Mouse (Mus musculus) myocyte (in vitro differentiated cells): ENCODE results near the gene Tiprl. TPM values are rescaled to one million over a fixed set of nuclear protein-coding genes. Genes with fewer than 3 reads are reported as not detected.
A peak's percentile ranks its signal among the peaks of the same experiment; 100 is the strongest.

Experiments used
- H3K27me3 ChIP-seq: one replicate; pipeline ENCODE4 v1.6.1; 2011; ENCODE audit not compliant: control insufficient read depth, insufficient read depth, insufficient read length
- H3K36me3 ChIP-seq: one replicate; pipeline ENCODE4 v1.6.1; 2011; ENCODE audit not compliant: control insufficient read depth, insufficient read depth
- H3K4me2 ChIP-seq: one replicate; pipeline ENCODE4 v1.6.1; 2011; ENCODE audit warnings: low read depth, control low read depth
- H3K4me3 ChIP-seq: one replicate; pipeline ENCODE4 v1.5.1; 2011; ENCODE audit warnings: mild to moderate bottlenecking, control low read depth, moderate library complexity
- H3K79me2 ChIP-seq: one replicate; pipeline ENCODE4 v1.6.1; 2011; ENCODE audit not compliant: control insufficient read depth, insufficient read depth
- H3ac ChIP-seq: one replicate; pipeline ENCODE4 v1.6.1; 2011; ENCODE audit not compliant: control insufficient read depth, insufficient read length
- CEBPB ChIP-seq: IDR thresholded peaks from 2 replicates; pipeline ENCODE4 v1.6.1; 2011; ENCODE audit warnings: mild to moderate bottlenecking, moderate library complexity; ENCODE audit not compliant: poor library complexity, insufficient read depth, severe bottlenecking
- E2F4 ChIP-seq: IDR thresholded peaks from one replicate; pipeline ENCODE4 v1.6.1; 2011; ENCODE audit warnings: mild to moderate bottlenecking, control low read depth, moderate library complexity; ENCODE audit not compliant: insufficient read depth
- MAX ChIP-seq: IDR thresholded peaks from one replicate; pipeline ENCODE4 v1.6.1; 2011; ENCODE audit warnings: low read depth, mild to moderate bottlenecking, control low read depth
- MYOD1 ChIP-seq, 3 experiments: IDR thresholded peaks; one replicate each; pipeline ENCODE4 v1.6.1; 2011; ENCODE audit warnings: control low read depth in 2 of 3, low read depth in 2 of 3, mild to moderate bottlenecking in 2 of 3, moderate library complexity in 1 of 3; ENCODE audit not compliant: insufficient read length in 2 of 3, control insufficient read depth in 1 of 3
- MYOG ChIP-seq, 3 experiments: IDR thresholded peaks; one replicate each; pipeline ENCODE4 v1.6.1; 2011; ENCODE audit warnings: control low read depth in 2 of 3, low read depth in 2 of 3, mild to moderate bottlenecking in 2 of 3; ENCODE audit not compliant: insufficient read length in 2 of 3, control insufficient read depth in 1 of 3, insufficient read depth in 1 of 3
- POLR2A ChIP-seq: IDR thresholded peaks from one replicate; pipeline ENCODE4 v1.6.1; 2011; ENCODE audit warnings: low read depth, mild to moderate bottlenecking, control low read depth, moderate library complexity; ENCODE audit not compliant: insufficient read length
- POLR2AphosphoS2 ChIP-seq: IDR thresholded peaks from one replicate; pipeline ENCODE4 v1.6.1; 2011; ENCODE audit warnings: low read depth, control low read depth; ENCODE audit not compliant: insufficient read length
- REST ChIP-seq: IDR thresholded peaks from one replicate; pipeline ENCODE4 v1.6.1; 2011; ENCODE audit warnings: mild to moderate bottlenecking, control low read depth, moderate library complexity; ENCODE audit not compliant: insufficient read depth, insufficient read length
- SRF ChIP-seq: IDR thresholded peaks from one replicate; pipeline ENCODE4 v1.6.1; 2011; ENCODE audit warnings: low read depth; ENCODE audit not compliant: control insufficient read depth, insufficient read length
- TCF12 ChIP-seq: IDR thresholded peaks from one replicate; pipeline ENCODE4 v1.6.1; 2011; ENCODE audit warnings: mild to moderate bottlenecking, control low read depth; ENCODE audit not compliant: poor library complexity, insufficient read depth, severe bottlenecking
- TCF3 ChIP-seq: IDR thresholded peaks from one replicate; pipeline ENCODE4 v1.6.1; 2011; ENCODE audit warnings: low read depth, control low read depth; ENCODE audit not compliant: insufficient read length
- USF1 ChIP-seq: IDR thresholded peaks from one replicate; pipeline ENCODE4 v1.6.1; 2011; ENCODE audit warnings: low read depth, mild to moderate bottlenecking, control low read depth, moderate library complexity
- polyA plus RNA-seq: library from polyadenylated mRNA; unstranded; fragments of >200 nt; fragmentation: generic; extraction: Trizol; gene quantifications from one replicate; pipeline ENCODE4 v1.2.1, GENCODE M21; 2012; ENCODE audit warnings: missing spikeins

The Tiprl gene
- polyA plus RNA-seq, 1 experiment, result 35.8 TPM

GRCm38 (mm10) chr1:165280741-165281140 lies 43.9 kb upstream of the Tiprl start:
- H3K4me2 ChIP-seq, result peak overlapping the region; percentile 83

GRCm38 (mm10) chr1:165274946-165275345 lies 38.1 kb upstream of the Tiprl start:
- no peak overlapping the region for H3K4me3 ChIP-seq
- TF ChIP-seq CEBPB, result no peak
- no peak for TF ChIP-seq USF1
- TF ChIP-seq MYOD1 (IDR thresholded peaks at IDR 0.05; ENCODE audit: control insufficient read depth in 1 of 3, insufficient read length in 2 of 3, low read depth in 2 of 3), result no peak
- TF ChIP-seq MAX, result no peak
- no peak for TF ChIP-seq REST
- TF ChIP-seq MYOG (IDR thresholded peaks at IDR 0.05; ENCODE audit: control insufficient read depth in 1 of 3, insufficient read depth in 1 of 3, insufficient read length in 2 of 3, low read depth in 2 of 3), result no peak
- TF ChIP-seq SRF, result no peak
- no peak for TF ChIP-seq POLR2AphosphoS2
- no peak overlapping the region for H3K4me2 ChIP-seq
- no peaks in the 10 kb centered on the region for H3K27me3 ChIP-seq
- H3K79me2 ChIP-seq, result no peaks in the 10 kb centered on the region
- no peak overlapping the region for H3ac ChIP-seq
- no peaks in the 10 kb centered on the region for H3K36me3 ChIP-seq

More at GRCm38 (mm10) chr1:165280741-165281140, 43.9 kb upstream of the Tiprl start:
- Histone ChIP-seq H3ac (no peak overlapping the region), H3K27me3 (no peaks in the 10 kb centered on the region), H3K79me2 (no peaks in the 10 kb centered on the region), H3K4me3 (peak overlapping the region; percentile 45), H3K36me3 (no peaks in the 10 kb centered on the region)
- TF ChIP-seq TCF12 (no peak), REST (no peak), CEBPB (no peak), TCF3 (no peak), MAX (no peak), USF1 (no peak), POLR2AphosphoS2 (no peak), E2F4 (no peak), MYOG (IDR thresholded peaks at IDR 0.05; ENCODE audit: control insufficient read depth in 1 of 3, insufficient read depth in 1 of 3, insufficient read length in 2 of 3, low read depth in 2 of 3) (no peak), SRF (no peak), MYOD1 (IDR thresholded peaks at IDR 0.05; ENCODE audit: control insufficient read depth in 1 of 3, insufficient read length in 2 of 3, low read depth in 2 of 3) (no peak)

- H3K27me3 ChIP-seq, result no peaks in the 10 kb centered on the region
- no peaks in the 10 kb centered on the region for H3K79me2 ChIP-seq
- H3K36me3 ChIP-seq, result no peaks in the 10 kb centered on the region
- H3K4me3 ChIP-seq, result no peak overlapping the region
- TF ChIP-seq TCF12 (no peak), TCF3 (no peak), POLR2AphosphoS2 (no peak), REST (no peak), MAX (no peak), POLR2A (no peak), MYOG (IDR thresholded peaks at IDR 0.05; ENCODE audit: control insufficient read depth in 1 of 3, insufficient read depth in 1 of 3, insufficient read length in 2 of 3, low read depth in 2 of 3) (no peak), E2F4 (no peak), USF1 (no peak), SRF (no peak), CEBPB (no peak), MYOD1 (IDR thresholded peaks at IDR 0.05; ENCODE audit: control insufficient read depth in 1 of 3, insufficient read length in 2 of 3, low read depth in 2 of 3) (no peak)
- peak overlapping the region; percentile 50 for H3K4me2 ChIP-seq
- no peak overlapping the region for H3ac ChIP-seq
Measured at GRCm38 (mm10) chr1:165252027-165252671, 15.4 kb upstream of the Tiprl start.

GRCm38 (mm10) chr1:165250546-165250945 lies 13.8 kb upstream of the Tiprl start:
- Histone ChIP-seq H3K4me2 (no peak overlapping the region), H3K36me3 (no peaks in the 10 kb centered on the region), H3K79me2 (no peaks in the 10 kb centered on the region), H3K27me3 (no peaks in the 10 kb centered on the region), H3ac (no peak overlapping the region), H3K4me3 (no peak overlapping the region)
- TF ChIP-seq TCF12, result no peak
- TF ChIP-seq CEBPB, result no peak
- no peak for TF ChIP-seq E2F4
- TF ChIP-seq MAX, result no peak
- TF ChIP-seq TCF3, result no peak
- no peak for TF ChIP-seq POLR2AphosphoS2
- TF ChIP-seq USF1, result no peak
- no peak for TF ChIP-seq MYOG (IDR thresholded peaks at IDR 0.05; ENCODE audit: control insufficient read depth in 1 of 3, insufficient read depth in 1 of 3, insufficient read length in 2 of 3, low read depth in 2 of 3)
- TF ChIP-seq MYOD1 (IDR thresholded peaks at IDR 0.05; ENCODE audit: control insufficient read depth in 1 of 3, insufficient read length in 2 of 3, low read depth in 2 of 3), result no peak
- no peak for TF ChIP-seq REST
- TF ChIP-seq POLR2A, result no peak
- TF ChIP-seq SRF, result no peak
